ENCODE assay signal across 9 mouse cellular contexts in genomic region chr11:43411413-43411812, GRCm38 (mm10). TPM values are rescaled to one million over a fixed set of nuclear protein-coding genes. Genes with fewer than 3 reads are reported as not detected.
A peak's percentile ranks its signal among the peaks of the same experiment; 100 is the strongest.
DNase-seq lines count a peak whose midpoint lies in the region; TF ChIP-seq lines count a peak whose summit lies in the region.
"Had no signal": no experiment of that assay in that cellular context is flagged by ENCODE, and none has a peak within 500 bp of the region (broad histone marks: within the 10 kb centered on the region; RNA-seq: fewer than 3 reads in every experiment).

No protein-coding gene starts in this region.

- no peaks in the 10 kb centered on the region for H3K9me3 ChIP-seq in ES-E14 (ENCODE audit: control insufficient read depth, insufficient read depth, low read depth, low read length)
- H3K9me3 ChIP-seq: limb, embryonic 15.5 days had no signal

- peak; percentile 56 for DNase-seq in ES-E14 (ENCODE audit: low read depth, low spot score)
- peak; percentile 70 to 72 for DNase-seq in adrenal gland, adult 18-20 months (ENCODE audit: low spot score in 2 of 2)
- peak; percentile 35 for DNase-seq in embryo, embryonic 11.5 days (ENCODE audit: low read depth, low spot score)
- peak; percentile 71 for DNase-seq in heart, adult 8-10 months (ENCODE audit: low spot score)
- peak; percentile 74 for DNase-seq in layer of hippocampus, postnatal 10 days (ENCODE audit: low spot score in 2 of 2)
- peak; percentile 75 for DNase-seq in lung, postnatal 25 days (ENCODE audit: low spot score)
- DNase-seq in right cerebral cortex, postnatal 10 days (ENCODE audit: low spot score in 2 of 2) = peak; percentile 58 to 70
- DNase-seq in urinary bladder, postnatal 36 days (ENCODE audit: low spot score in 2 of 2) = peak; percentile 27 to 50

- no peak overlapping the region for H3K9ac ChIP-seq in ES-E14 (ENCODE audit: insufficient read depth, low read depth, low read length, poor library complexity, severe bottlenecking)
- H3K9ac ChIP-seq: limb, embryonic 15.5 days had no signal

- H3K4me3 ChIP-seq in ES-E14 (ENCODE audit: insufficient read depth in 1 of 2, low read depth in 1 of 2, low read length in 2 of 2, poor library complexity in 1 of 2, severe bottlenecking in 1 of 2) = no peak overlapping the region
- H3K4me3 ChIP-seq: limb, embryonic 15.5 days had no signal

- in situ Hi-C loops in ES-E14 (cut with MboI; ENCODE audit: low sequenced_read_pairs in 2 of 2, unreplicated experiment in 2 of 2) = no loop called here

- H3K36me3 ChIP-seq in ES-E14 (ENCODE audit: control insufficient read depth, insufficient read depth, low read length, poor library complexity, severe bottlenecking) = no peaks in the 10 kb centered on the region
- H3K36me3 ChIP-seq: limb, embryonic 15.5 days had no signal

- no peak overlapping the region for H3K27ac ChIP-seq in ES-E14 (ENCODE audit: insufficient read depth, low read depth, low read length, poor library complexity, severe bottlenecking)
- H3K27ac ChIP-seq: limb, embryonic 15.5 days had no signal

- no peaks in the 10 kb centered on the region for H3K4me1 ChIP-seq in ES-E14 (ENCODE audit: control insufficient read depth in 2 of 2, insufficient read depth in 2 of 2, low read length in 2 of 2, poor library complexity in 1 of 2)
- H3K4me1 ChIP-seq: limb, embryonic 15.5 days had no signal

TF ChIP-seq in ES-E14, 5 proteins besides CTCF, POLR2A, EP300 and RAD21:
- TF ChIP-seq ZNF384 (IDR thresholded peaks at IDR 0.05; ENCODE audit: low read depth, low read length) = no peak
- peak; percentile 44; the same call in 1 of the 2 replicates for TF ChIP-seq ZC3H11A (IDR thresholded peaks at IDR 0.05; ENCODE audit: borderline replicate concordance, low read depth, low read length)

RNA-seq across cellular contexts. Expression of gene Pttg1, which starts 14.6 kb away (rescaled TPM):
- total RNA-seq in ES-E14 (2012; rRNA removed) = 69.3 and 90.5 TPM in 2 replicates
- 10 to 100 TPM; 40.9 to 45.3 TPM for total RNA-seq in adrenal gland, adult 18-20 months (2021)
- total RNA-seq in heart, adult 8-10 months (2022) = 10 to 100 TPM; 77.5 to 93.9 (median 90.6) TPM
- 10 to 100 TPM; 21.3 to 23.2 TPM for total RNA-seq in layer of hippocampus, postnatal 10 days (2021)

RNA-seq across cellular contexts. Expression of gene Slu7, which starts 22.1 kb away (rescaled TPM):
- 23.5 and 28.8 TPM in 2 replicates for total RNA-seq in ES-E14 (2012; rRNA removed)
- total RNA-seq in adrenal gland, adult 18-20 months (2021) = 10 to 100 TPM; 38.6 to 41.8 TPM
- 10 to 100 TPM; 28.0 to 30.8 (median 30.1) TPM for total RNA-seq in heart, adult 8-10 months (2022)
- total RNA-seq in layer of hippocampus, postnatal 10 days (2021) = 10 to 100 TPM; 39.4 to 43.8 TPM
